Comparison of ENCODE assay signal across 26 mouse cellular contexts in genomic region chr2:79250510-79250909, GRCm38 (mm10). TPM values are rescaled to one million over a fixed set of nuclear protein-coding genes. Genes with fewer than 3 reads are reported as not detected.
DNase-seq lines count a peak whose midpoint lies in the region; ATAC-seq and TF ChIP-seq lines count a peak whose summit lies in the region.
"Had no signal": no experiment of that assay in that cellular context is flagged by ENCODE, and none has a peak within 500 bp of the region (broad histone marks: within the 10 kb centered on the region; RNA-seq: fewer than 3 reads in every experiment).

No protein-coding gene starts in this region.

- H3K27me3 ChIP-seq in embryonic facial prominence, embryonic 11.5 days (ENCODE audit: control insufficient read depth, insufficient read depth, low read length), result no peaks in the 10 kb centered on the region
- peaks cover 22% of the 10 kb centered on the region for H3K27me3 ChIP-seq in embryonic facial prominence, embryonic 10.5 days (replicated peaks; ENCODE audit: low read depth, poor library complexity, severe bottlenecking)
- no peaks in the 10 kb centered on the region for H3K27me3 ChIP-seq in limb, embryonic 14.5 days (ENCODE audit: control insufficient read depth, insufficient read depth, low read length)
- H3K27me3 ChIP-seq in limb, embryonic 10.5 days (ENCODE audit: low read depth, poor library complexity, severe bottlenecking), result peaks cover 6% of the 10 kb centered on the region
- H3K27me3 ChIP-seq in liver, embryonic 12.5 days (replicated peaks), result no peaks in the 10 kb centered on the region
- H3K27me3 ChIP-seq: CH12.LX had no signal

- H3K4me2 ChIP-seq in embryonic facial prominence, embryonic 11.5 days (ENCODE audit: low read depth, low read length), result no peak overlapping the region
- H3K4me2 ChIP-seq in limb, embryonic 14.5 days (replicated peaks; ENCODE audit: low read depth, low read length, severe bottlenecking), result no peak overlapping the region
- no peak overlapping the region for H3K4me2 ChIP-seq in liver, embryonic 12.5 days
- H3K4me2 ChIP-seq: embryonic facial prominence, embryonic 13.5 days; forebrain, embryonic 12.5 days had no signal

- no peaks in the 10 kb centered on the region for H3K36me3 ChIP-seq in embryonic facial prominence, embryonic 11.5 days (replicated peaks; ENCODE audit: control insufficient read depth, insufficient read depth, low read depth, low read length)
- no peaks in the 10 kb centered on the region for H3K36me3 ChIP-seq in embryonic facial prominence, embryonic 10.5 days (replicated peaks)
- no peaks in the 10 kb centered on the region for H3K36me3 ChIP-seq in limb, embryonic 14.5 days (ENCODE audit: control insufficient read depth, insufficient read depth, low read length)
- H3K36me3 ChIP-seq in limb, embryonic 10.5 days, result no peaks in the 10 kb centered on the region
- no peaks in the 10 kb centered on the region for H3K36me3 ChIP-seq in liver, embryonic 12.5 days
- H3K36me3 ChIP-seq: embryonic facial prominence, embryonic 13.5 days; forebrain, embryonic 10.5 days; forebrain, embryonic 12.5 days; G1E had no signal

- no peak overlapping the region for H3K4me3 ChIP-seq in embryonic facial prominence, embryonic 11.5 days (ENCODE audit: low read depth, low read length)
- H3K4me3 ChIP-seq in embryonic facial prominence, embryonic 10.5 days, result no peak overlapping the region
- no peak overlapping the region for H3K4me3 ChIP-seq in limb, embryonic 14.5 days (replicated peaks; ENCODE audit: low read length)
- no peak overlapping the region for H3K4me3 ChIP-seq in limb, embryonic 10.5 days
- no peak overlapping the region for H3K4me3 ChIP-seq in liver, embryonic 12.5 days
- H3K4me3 ChIP-seq: embryonic facial prominence, embryonic 13.5 days; forebrain, embryonic 10.5 days; forebrain, embryonic 12.5 days had no signal

- no peak overlapping the region for H3K27ac ChIP-seq in embryonic facial prominence, embryonic 11.5 days (replicated peaks; ENCODE audit: low read depth, low read length)
- H3K27ac ChIP-seq in embryonic facial prominence, embryonic 10.5 days (replicated peaks), result no peak overlapping the region
- no peak overlapping the region for H3K27ac ChIP-seq in limb, embryonic 14.5 days (replicated peaks; ENCODE audit: low read depth, low read length)
- no peak overlapping the region for H3K27ac ChIP-seq in limb, embryonic 10.5 days
- no peak overlapping the region for H3K27ac ChIP-seq in liver, embryonic 12.5 days
- H3K27ac ChIP-seq: embryonic facial prominence, embryonic 13.5 days; forebrain, embryonic 10.5 days; forebrain, embryonic 12.5 days had no signal

- peak; percentile 43 for DNase-seq in embryonic facial prominence, embryonic 11.5 days (ENCODE audit: low spot score)
- DNase-seq in embryonic facial prominence, embryonic 10.5 days (ENCODE audit: low spot score), result no peak
- DNase-seq in limb, embryonic 14.5 days (ENCODE audit: low spot score), result no peak
- DNase-seq in limb, embryonic 10.5 days (ENCODE audit: low spot score), result no peak
- DNase-seq in retina, embryonic 14.5 days (ENCODE audit: low spot score), result peak; percentile 29
- DNase-seq: adrenal gland, adult 2 months; adrenal gland, postnatal 10 days; adrenal gland, postnatal 25 days; B cell, adult 2 months; cerebellum, adult 11 months; cerebellum, adult 18-20 months; cerebellum, adult 8-10 months; cerebellum, adult 9-11 months; cerebellum, postnatal 14 days; cerebellum, postnatal 36 days; embryo, embryonic 11 days had no signal

- WGBS in embryonic facial prominence, embryonic 11.5 days, result 10% methylated on average over 1 of the region's 1 CpGs
- 19% methylated on average over 1 of the region's 1 CpGs for WGBS in embryonic facial prominence, embryonic 10.5 days
- 35% methylated on average over 1 of the region's 1 CpGs for WGBS in limb, embryonic 14.5 days
- WGBS in limb, embryonic 10.5 days, result 47% methylated on average over 1 of the region's 1 CpGs
- WGBS in liver, embryonic 12.5 days (ENCODE audit: insufficient replicate concordance), result 56% methylated on average over 1 of the region's 1 CpGs

- no peaks in the 10 kb centered on the region for H3K9me3 ChIP-seq in embryonic facial prominence, embryonic 11.5 days (replicated peaks; ENCODE audit: control insufficient read depth, low read length)
- H3K9me3 ChIP-seq in embryonic facial prominence, embryonic 10.5 days, result no peaks in the 10 kb centered on the region
- no peaks in the 10 kb centered on the region for H3K9me3 ChIP-seq in limb, embryonic 14.5 days (ENCODE audit: control insufficient read depth, low read length)
- no peaks in the 10 kb centered on the region for H3K9me3 ChIP-seq in limb, embryonic 10.5 days (replicated peaks)
- H3K9me3 ChIP-seq in liver, embryonic 12.5 days (replicated peaks), result no peaks in the 10 kb centered on the region
- H3K9me3 ChIP-seq: embryonic facial prominence, embryonic 13.5 days; forebrain, embryonic 10.5 days; forebrain, embryonic 12.5 days; G1E had no signal

- ATAC-seq in embryonic facial prominence, embryonic 11.5 days (replicated peaks; ENCODE audit: insufficient number of reproducible peaks, low FRiP score, low TSS enrichment, low read depth), result no peak
- peak; percentile 45; the same call in 1 of the 2 replicates for ATAC-seq in limb, embryonic 14.5 days (ENCODE audit: low FRiP score, low read depth)
- no peak for ATAC-seq in erythroid progenitor cell, adult 5-6 weeks (replicated peaks; ENCODE audit: low FRiP score, poor library complexity, severe bottlenecking)
- ATAC-seq in liver, embryonic 12.5 days, result no peak
- ATAC-seq: CD4-positive, CD25-positive, alpha-beta regulatory T cell, adult 4 months; forebrain, embryonic 14.5 days; forebrain, embryonic 16.5 days had no signal

- H3K9ac ChIP-seq in embryonic facial prominence, embryonic 11.5 days (replicated peaks; ENCODE audit: low read length), result no peak overlapping the region
- no peak overlapping the region for H3K9ac ChIP-seq in limb, embryonic 14.5 days (ENCODE audit: low read depth, low read length, severe bottlenecking)
- no peak overlapping the region for H3K9ac ChIP-seq in liver, embryonic 12.5 days
- H3K9ac ChIP-seq: embryonic facial prominence, embryonic 13.5 days; forebrain, embryonic 12.5 days had no signal

- H3K4me1 ChIP-seq in embryonic facial prominence, embryonic 11.5 days (ENCODE audit: control insufficient read depth, insufficient read depth, low read length), result no peaks in the 10 kb centered on the region; the same call in 1 of the 2 replicates
- H3K4me1 ChIP-seq in embryonic facial prominence, embryonic 10.5 days, result peaks cover 17% of the 10 kb centered on the region
- H3K4me1 ChIP-seq in limb, embryonic 14.5 days (ENCODE audit: control insufficient read depth, insufficient read depth, low read length), result peaks cover 6% of the 10 kb centered on the region; the same call in 1 of the 2 replicates
- H3K4me1 ChIP-seq in limb, embryonic 10.5 days, result peaks cover 10% of the 10 kb centered on the region
- peaks cover 40% of the 10 kb centered on the region for H3K4me1 ChIP-seq in liver, embryonic 12.5 days

- no peak for TF ChIP-seq POLR2A in limb, embryonic 14.5 days (IDR thresholded peaks at IDR 0.05; ENCODE audit: borderline replicate concordance, extremely low read depth, insufficient read depth, insufficient read length)

RNA-seq across cellular contexts. Expression of gene Itga4, which starts 4.7 kb away (rescaled TPM):
- polyA plus RNA-seq in embryonic facial prominence, embryonic 11.5 days (2014; fragmentation: Nextera tagmentation; extraction: Ambion mirVana), result 6.5 and 8.4 TPM in 2 replicates
- 6.0 and 6.1 TPM in 2 replicates for polyA plus RNA-seq in embryonic facial prominence, embryonic 10.5 days (2016; fragmentation: Nextera tagmentation; extraction: Ambion mirVana)
- polyA plus RNA-seq in limb, embryonic 14.5 days (2012; rRNA removed), result 9.9 and 11.6 TPM in 2 replicates
- 9.3 TPM in 2 replicates for polyA plus RNA-seq in limb, embryonic 14.5 days (2014; fragmentation: Nextera tagmentation; extraction: Ambion mirVana)
- polyA plus RNA-seq in limb, embryonic 10.5 days (2016; fragmentation: Nextera tagmentation; extraction: Ambion mirVana), result 3.7 and 5.2 TPM in 2 replicates
- total RNA-seq in erythroid progenitor cell, adult 5-6 weeks (2015; ENCODE audit: low replicate concordance), result 282 and 314 TPM in 2 replicates
- total RNA-seq in erythroid progenitor cell, adult 5-6 weeks (2017; ENCODE audit: low replicate concordance), result 314 and 331 TPM in 2 replicates
- polyA plus RNA-seq in liver, embryonic 12.5 days (2016; fragmentation: Nextera tagmentation; extraction: Ambion mirVana), result 36.9 and 39.3 TPM in 2 replicates

Comparison
In these comparisons a context has a peak if more than half of its experiments do, and no peak if none do; other contexts are left out.
1. DNase-seq: peak in embryonic facial prominence, embryonic 11.5 days (single experiment) and retina, embryonic 14.5 days (single experiment); none in embryonic facial prominence, embryonic 10.5 days (single experiment), limb, embryonic 14.5 days (single experiment) and limb, embryonic 10.5 days (single experiment).